Mouse (Mus musculus) liver, embryonic 14.5 days (tissue): Measurements from ENCODE around the gene Gm49358.

Source experiments
- CTCF ChIP-seq: IDR thresholded peaks from 2 replicates; pipeline ENCODE4 v1.5.1; 2016; ENCODE audit warnings: antibody characterized with exemption, low read depth, control low read depth
- EP300 ChIP-seq: IDR thresholded peaks from 2 replicates; pipeline ENCODE4 v1.6.1; 2016; ENCODE audit warnings: antibody characterized with exemption, low read depth

DNA sequence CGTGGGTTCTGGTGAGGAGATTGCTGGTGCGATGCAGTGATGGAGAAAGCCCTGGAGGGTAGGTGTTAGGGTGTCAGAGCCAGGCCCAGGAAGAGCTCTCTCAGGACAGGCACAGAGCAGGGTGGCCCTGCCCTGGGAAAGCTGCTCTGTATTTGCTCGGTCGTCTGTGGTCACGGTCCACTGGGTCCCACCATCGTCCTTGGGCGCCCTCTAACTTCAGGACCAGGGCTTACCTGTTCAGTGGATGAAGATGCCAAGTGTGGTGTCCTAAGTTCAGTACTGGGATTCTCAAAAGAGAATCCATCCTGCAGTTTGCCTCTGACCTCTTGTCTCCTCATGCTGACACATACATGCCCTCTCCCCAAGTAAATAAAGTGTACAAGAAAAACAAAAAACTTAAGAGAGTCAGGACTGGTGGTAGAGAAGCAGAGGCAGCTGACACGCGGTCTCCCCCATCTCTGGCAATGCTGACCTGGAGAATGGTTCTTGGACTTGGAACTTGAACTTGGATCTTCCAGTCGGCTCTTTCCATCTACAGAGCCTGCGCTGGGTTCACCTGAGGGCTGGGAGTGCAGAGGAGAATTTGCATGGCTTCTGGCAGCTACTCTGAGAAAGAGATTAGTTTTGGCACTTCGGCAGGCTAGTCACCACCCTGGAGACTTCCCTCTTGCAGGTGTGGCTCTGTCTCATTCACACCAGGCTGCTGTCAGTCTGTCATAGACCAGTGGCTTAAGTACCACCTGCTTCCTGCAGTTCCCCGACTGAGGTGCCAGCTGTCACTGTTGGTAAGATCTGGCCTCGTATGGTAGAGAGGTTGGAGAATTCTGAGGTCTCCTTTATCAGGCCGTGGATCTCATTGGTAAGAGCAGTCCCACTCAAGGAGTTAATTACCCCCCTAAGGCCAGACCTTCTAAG is 64.7 kb downstream of the Gm49358 start:
- TF ChIP-seq CTCF (no peak), EP300 (no peak)
